Mouse (Mus musculus) frontal cortex, postnatal 14 days (tissue): ENCODE data around the gene Rpn1.

Experiments used
- DNase-seq, 2 experiments: peaks; one replicate each; pipeline ENCODE4 v3.0.0; 2022; ENCODE audit warnings: low spot score in 2 of 2

The Rpn1 gene

DNA sequence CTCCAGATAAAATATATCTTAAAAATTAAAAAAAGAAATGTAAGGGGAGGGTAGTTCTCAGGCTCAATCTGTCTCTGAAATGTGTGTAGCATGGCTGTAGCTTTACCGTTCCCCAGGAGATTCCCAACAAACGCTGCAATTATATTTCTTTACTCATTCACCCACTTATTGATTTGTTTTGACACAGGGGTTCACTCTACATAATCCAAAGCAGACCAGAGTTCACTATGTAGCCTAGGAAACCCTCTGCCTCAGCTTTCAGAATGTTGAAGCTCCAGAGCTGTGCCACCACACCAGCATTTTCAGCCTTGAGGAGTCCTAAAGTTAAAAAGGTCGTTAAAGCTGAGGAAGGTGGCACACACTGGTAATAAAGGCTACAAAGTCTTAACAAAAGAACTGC is 18.3 kb upstream of the Rpn1 start:
- DNase-seq, result no peak

DNA sequence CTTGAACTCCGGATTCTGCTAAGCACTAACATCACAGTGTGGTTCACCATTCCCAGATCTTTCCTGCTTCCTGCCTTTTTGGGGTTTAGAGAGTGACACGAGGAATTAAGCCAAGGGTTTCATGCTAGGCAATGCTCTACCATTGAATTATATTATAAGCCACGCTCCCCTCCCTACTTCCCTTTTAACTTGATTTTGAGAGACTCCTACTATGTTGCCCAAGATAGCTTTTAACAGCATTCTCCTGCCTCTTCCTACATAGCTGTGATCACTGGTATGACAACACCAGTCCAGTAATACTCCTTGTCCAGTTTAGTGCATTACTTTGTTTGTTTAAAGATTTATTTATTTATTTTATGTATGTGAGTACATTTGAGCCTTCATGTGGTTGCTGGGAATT is 16.6 kb upstream of the Rpn1 start:
- DNase-seq, result no peak

GRCm38 (mm10) chr6:88068739-88069138 is 15.5 kb upstream of the Rpn1 start:
- no peak for DNase-seq

DNA sequence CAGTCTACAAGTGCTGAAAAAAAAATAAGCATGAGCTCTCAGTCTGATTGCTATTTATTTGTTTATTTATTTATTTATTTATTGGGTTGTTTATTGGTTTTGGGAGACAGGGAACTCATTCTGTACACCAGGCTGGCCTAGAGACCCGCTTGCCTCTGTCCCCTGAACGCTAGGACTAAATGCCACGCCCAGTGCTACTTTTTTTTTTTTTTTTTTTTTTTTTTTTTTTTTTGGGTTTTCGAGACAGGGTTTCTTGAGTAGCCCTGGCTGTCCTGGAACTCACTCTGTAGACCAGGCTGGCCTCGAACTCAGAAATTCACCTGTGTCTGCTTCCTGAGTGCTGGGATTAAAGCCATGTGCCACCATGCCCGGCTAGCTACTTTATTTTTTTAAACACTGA is 13.8 kb upstream of the Rpn1 start:
- no peak for DNase-seq

GRCm38 (mm10) chr6:88071216-88071615 is 13.1 kb upstream of the Rpn1 start:
- no peak for DNase-seq

DNA sequence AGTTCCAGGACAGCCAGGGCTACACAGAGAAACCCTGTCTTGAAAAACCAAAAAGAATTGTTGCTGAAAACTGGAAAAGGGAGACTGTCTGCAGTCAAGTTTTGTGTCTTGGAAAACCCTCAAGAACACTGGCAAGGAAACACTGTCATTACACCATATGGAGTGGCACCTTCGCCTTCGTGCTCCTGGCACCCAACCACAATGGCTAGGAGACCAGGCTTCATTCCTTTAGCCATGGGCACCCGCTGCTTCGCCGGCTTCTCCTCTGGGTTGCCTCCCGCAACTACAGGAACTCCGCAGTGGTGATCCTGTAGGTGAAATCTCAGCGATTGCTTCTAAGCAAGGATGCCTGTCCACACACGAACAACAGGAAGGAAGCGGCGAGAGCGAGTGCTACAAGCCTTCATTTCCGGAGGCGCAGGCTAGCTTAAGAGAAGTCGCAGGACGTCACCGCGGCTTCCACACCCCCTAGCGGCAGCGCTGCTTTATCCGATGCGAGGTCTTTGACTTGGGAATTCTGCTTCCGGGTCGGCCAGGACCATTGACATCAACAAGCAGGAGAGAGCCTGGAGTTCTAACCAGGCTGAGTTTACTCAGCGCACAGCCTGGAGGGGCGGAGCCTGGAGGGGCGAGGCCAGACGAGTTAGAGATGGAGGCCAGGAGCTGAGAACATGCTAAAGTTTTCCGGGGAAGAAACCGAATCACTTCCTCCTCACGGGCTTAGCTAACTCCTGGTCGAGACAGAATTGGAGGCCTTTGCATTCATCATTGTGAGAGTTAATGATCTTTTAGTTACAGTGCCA is 9.3 kb upstream of the Rpn1 start:
- peak; percentile 92 for DNase-seq

GRCm38 (mm10) chr6:88075960-88076517 is 8.2 kb upstream of the Rpn1 start:
- DNase-seq, result no peak

DNA sequence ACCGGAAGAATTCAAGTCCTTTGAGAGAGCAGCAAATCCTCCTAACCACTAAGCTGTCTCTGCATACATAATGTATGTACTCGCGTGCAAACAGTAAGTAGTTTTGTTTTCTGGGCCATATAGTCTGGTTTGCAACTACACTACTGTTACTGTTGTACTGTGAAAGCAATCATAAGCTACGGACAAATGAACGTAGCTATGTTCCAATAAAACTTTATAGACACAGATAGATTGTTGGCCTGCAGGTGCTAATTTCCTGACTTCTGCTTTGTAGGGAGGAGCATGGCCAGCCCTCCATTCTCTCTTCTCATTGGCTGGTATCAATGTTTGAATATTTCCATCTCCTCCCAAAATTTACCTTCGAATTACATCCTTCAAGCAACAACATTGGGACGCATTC is 1.2 kb upstream of the Rpn1 start:
- DNase-seq, result no peak

DNA sequence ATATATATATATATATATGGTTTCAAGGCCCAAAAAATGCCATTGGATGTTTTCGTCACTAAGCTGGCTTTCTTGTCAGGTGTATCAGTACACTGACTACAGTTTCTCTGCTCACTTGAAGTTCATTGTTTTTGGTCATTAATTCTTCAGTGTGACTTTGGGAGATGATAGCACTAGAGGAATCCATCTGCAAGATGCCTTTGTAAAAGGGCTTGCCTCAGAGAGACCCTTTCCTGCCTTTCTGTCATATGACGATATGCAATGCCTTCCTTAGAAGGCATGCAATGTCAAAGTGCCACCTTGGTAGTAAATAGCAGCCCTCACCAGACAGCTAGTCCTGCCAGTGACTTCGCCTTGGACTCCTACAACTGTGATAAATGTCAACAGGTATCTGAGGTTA is 610 bp upstream of the Rpn1 start:
- no peak for DNase-seq

- DNase-seq, result no peak
Observed at GRCm38 (mm10) chr6:88088971-88089370, 4.7 kb downstream of the Rpn1 start.

- no peak for DNase-seq
Observed at GRCm38 (mm10) chr6:88095377-88095776, 11.1 kb downstream of the Rpn1 start.

- no peak for DNase-seq
Observed at GRCm38 (mm10) chr6:88102096-88102495, 17.8 kb downstream of the Rpn1 start.

GRCm38 (mm10) chr6:88105783-88106611 is 21.7 kb downstream of the Rpn1 start:
- DNase-seq, result peak; percentile 90 to 92

- no peak for DNase-seq
Observed at GRCm38 (mm10) chr6:88106612-88107123, 22.4 kb downstream of the Rpn1 start.

- DNase-seq, result no peak
Observed at GRCm38 (mm10) chr6:88107661-88108535, 23.6 kb downstream of the Rpn1 start.

DNA sequence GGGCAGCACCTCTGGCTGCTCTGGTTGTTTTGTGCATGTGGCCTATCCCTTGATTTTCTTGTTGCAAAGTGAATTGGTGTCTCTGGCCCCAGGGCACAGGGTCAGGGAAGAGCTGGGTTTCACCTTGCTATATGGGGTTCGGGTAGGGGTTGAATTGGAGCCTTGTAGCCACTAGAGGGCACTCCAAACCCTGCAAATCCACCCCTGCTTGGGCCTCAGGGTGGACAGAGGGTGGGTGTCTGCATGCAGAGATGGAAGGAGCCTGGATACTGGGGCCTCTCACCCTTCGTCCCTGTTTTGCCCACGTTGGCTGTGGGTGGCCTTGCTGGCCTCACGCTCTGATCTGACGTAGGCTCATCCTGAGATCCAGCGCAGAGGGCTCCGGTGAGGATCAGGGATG is 28.9 kb downstream of the Rpn1 start:
- peak in 1 of 2 experiments; percentile 47 for DNase-seq

GRCm38 (mm10) chr6:88114414-88114813 is 30.1 kb downstream of the Rpn1 start:
- no peak for DNase-seq

- no peak for DNase-seq
Observed at GRCm38 (mm10) chr6:88116347-88117183, 32.3 kb downstream of the Rpn1 start.

- no peak for DNase-seq
Observed at GRCm38 (mm10) chr6:88117184-88117575, 32.9 kb downstream of the Rpn1 start.

DNA sequence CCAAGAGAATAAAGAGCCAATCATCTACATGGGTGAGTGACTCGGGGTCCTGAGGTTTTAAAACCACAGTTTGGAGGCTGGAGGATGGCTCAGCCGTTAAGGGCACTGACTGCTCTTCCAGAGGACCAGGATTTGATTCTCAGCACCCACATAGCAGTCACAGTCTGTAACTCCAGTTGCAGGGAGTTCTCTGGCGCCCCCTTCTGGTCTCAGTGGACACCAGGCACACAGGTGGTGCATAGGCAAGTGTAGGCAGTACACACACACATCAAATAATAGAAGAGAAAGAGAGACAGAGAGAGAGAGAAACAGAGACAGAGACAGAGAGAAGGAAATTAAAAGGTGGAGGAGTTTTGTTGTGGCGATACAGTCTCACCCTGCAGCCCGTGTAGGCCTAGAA is 35.0 kb downstream of the Rpn1 start:
- DNase-seq, result no peak

GRCm38 (mm10) chr6:88120813-88121212 is 36.5 kb downstream of the Rpn1 start:
- DNase-seq, result no peak
